Mouse (Mus musculus): Measurements from ENCODE around the gene Qser1. TPM values are rescaled to one million over a fixed set of nuclear protein-coding genes. Genes with fewer than 3 reads are reported as not detected.
A peak's percentile ranks its signal among the peaks of the same experiment; 100 is the strongest.

Qser1 gene
- polyA plus RNA-seq, 1 experiment from 2014 or later = 6.6 TPM

DNA sequence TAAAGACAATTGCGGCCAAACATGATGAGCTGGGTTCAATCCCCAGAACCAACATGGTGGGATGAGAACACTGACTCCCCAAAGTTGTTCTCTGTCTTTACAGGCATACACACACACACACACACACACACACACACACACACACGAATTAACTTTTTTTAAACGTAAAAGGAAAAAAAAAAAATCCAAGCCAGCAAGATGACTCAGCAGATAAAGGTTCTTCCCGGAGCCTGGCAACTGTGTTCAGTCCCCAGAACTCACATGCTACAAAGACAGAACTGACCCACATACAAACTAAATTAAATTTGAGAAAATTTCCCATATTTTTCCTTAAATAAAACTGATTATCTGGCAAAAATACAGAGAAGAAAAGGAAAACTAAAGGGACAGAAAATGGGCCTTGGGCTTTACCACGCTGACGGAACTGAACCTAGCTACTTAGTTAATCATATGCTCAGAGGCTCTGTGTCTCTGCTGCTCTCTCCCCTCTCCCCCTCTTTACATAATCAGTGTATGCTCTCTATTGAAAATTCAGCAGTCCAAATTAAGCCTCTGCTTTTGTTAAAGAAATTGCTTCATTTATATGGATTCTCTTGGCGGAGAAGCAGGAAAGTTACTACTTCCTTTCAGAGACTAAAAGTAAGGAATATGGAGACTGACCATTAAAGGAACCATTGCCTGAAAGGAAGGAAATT lies 83.9 kb downstream of the Qser1 start:
- Histone ChIP-seq H3K4me2 (no peak overlapping the region), H3K27me3 (replicated peaks) (no peaks in the 10 kb centered on the region), H3K4me3 (no peak overlapping the region), H3K36me3 (no peaks in the 10 kb centered on the region), H3K9me3 (no peaks in the 10 kb centered on the region), H3K9ac (no peak overlapping the region), H3K4me1 (no peaks in the 10 kb centered on the region), H3K27ac (replicated peaks) (no peak overlapping the region)
- ATAC-seq (ENCODE audit: extremely low read depth, insufficient number of reproducible peaks, low FRiP score, low TSS enrichment) = no peak
- WGBS = 77% methylated on average over 7 of the region's 7 CpGs

- Histone ChIP-seq H3K4me2 (no peak overlapping the region), H3K36me3 (no peaks in the 10 kb centered on the region; the same call in 1 of the 2 replicates), H3K4me3 (no peak overlapping the region), H3K9me3 (no peaks in the 10 kb centered on the region), H3K4me1 (no peaks in the 10 kb centered on the region), H3K27ac (replicated peaks) (no peak overlapping the region), H3K9ac (no peak overlapping the region), H3K27me3 (replicated peaks) (no peaks in the 10 kb centered on the region)
- ATAC-seq (ENCODE audit: extremely low read depth, insufficient number of reproducible peaks, low FRiP score, low TSS enrichment) = no peak
- WGBS = 75% methylated on average over 9 of the region's 9 CpGs
Observed at GRCm38 (mm10) chr2:104732033-104732444, 84.5 kb downstream of the Qser1 start.

- Histone ChIP-seq H3K27ac (replicated peaks) (no peak overlapping the region), H3K9me3 (no peaks in the 10 kb centered on the region), H3K4me3 (no peak overlapping the region), H3K9ac (no peak overlapping the region), H3K4me1 (no peaks in the 10 kb centered on the region), H3K27me3 (replicated peaks) (no peaks in the 10 kb centered on the region), H3K36me3 (peaks cover 4% of the 10 kb centered on the region; the same call in 1 of the 2 replicates), H3K4me2 (no peak overlapping the region)
- no peak for ATAC-seq (ENCODE audit: extremely low read depth, insufficient number of reproducible peaks, low FRiP score, low TSS enrichment)
- WGBS = 46% methylated on average over 1 of the region's 1 CpGs
Observed at GRCm38 (mm10) chr2:104727369-104727768, 89.2 kb downstream of the Qser1 start.

DNA sequence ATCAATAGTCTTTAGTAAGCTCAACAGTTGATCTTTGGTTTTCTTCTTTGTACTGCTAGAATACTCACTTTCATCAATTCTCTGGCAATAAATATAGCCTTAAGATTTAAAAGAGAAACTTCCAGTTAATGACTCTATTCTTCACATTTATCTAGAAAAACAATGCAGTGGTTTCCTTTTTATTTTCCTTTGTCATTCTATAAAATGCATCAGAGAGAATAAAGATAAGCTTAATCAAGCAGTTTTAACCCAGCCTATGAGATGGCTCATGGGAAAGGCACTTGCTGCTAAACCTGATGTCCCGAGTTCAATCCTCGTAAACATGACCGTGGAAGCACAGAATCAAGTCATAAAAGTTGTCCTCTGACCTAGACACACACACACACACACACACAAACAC lies 94.5 kb downstream of the Qser1 start:
- Histone ChIP-seq H3K27ac (replicated peaks) (no peak overlapping the region), H3K27me3 (replicated peaks) (no peaks in the 10 kb centered on the region), H3K4me2 (no peak overlapping the region), H3K36me3 (peaks cover 4% of the 10 kb centered on the region; the same call in 1 of the 2 replicates), H3K9ac (no peak overlapping the region), H3K4me3 (no peak overlapping the region), H3K9me3 (no peaks in the 10 kb centered on the region), H3K4me1 (no peaks in the 10 kb centered on the region)
- ATAC-seq (ENCODE audit: extremely low read depth, insufficient number of reproducible peaks, low FRiP score, low TSS enrichment) = no peak
- WGBS = 83% methylated on average over 3 of the region's 3 CpGs

DNA sequence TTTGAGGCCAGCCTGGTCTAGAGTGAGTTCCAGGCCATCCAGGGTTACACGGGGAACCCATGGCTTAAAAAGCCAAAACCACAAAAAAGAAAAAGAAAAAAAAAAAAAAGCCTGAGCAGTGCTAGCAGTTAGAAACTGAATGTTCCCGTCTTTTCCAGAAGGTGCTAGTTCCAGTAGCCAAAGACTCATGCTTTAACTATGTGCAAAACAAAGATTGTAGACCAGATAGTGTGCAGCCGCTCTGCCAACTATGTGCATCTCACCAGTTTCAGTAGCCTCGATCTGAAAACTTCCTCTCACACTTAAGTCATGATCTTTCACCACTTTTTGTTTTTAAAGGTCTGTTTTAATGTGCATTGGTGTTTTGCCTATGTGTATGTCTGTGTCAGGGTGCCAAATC lies 98.7 kb downstream of the Qser1 start:
- peaks cover 5% of the 10 kb centered on the region; the same call in 1 of the 2 replicates for H3K27me3 ChIP-seq (replicated peaks)
- no peak overlapping the region for H3K4me2 ChIP-seq
- H3K9ac ChIP-seq = no peak overlapping the region
- no peaks in the 10 kb centered on the region for H3K36me3 ChIP-seq
- 67% methylated on average over 4 of the region's 4 CpGs for WGBS
- H3K27ac ChIP-seq (replicated peaks) = no peak overlapping the region
- peaks cover 1% of the 10 kb centered on the region; the same call in 1 of the 2 replicates for H3K4me1 ChIP-seq
- no peak overlapping the region for H3K4me3 ChIP-seq
- no peaks in the 10 kb centered on the region for H3K9me3 ChIP-seq
- ATAC-seq (ENCODE audit: extremely low read depth, insufficient number of reproducible peaks, low FRiP score, low TSS enrichment) = no peak

- H3K36me3 ChIP-seq = no peaks in the 10 kb centered on the region
- no peak overlapping the region for H3K9ac ChIP-seq
- H3K27ac ChIP-seq (replicated peaks) = no peak overlapping the region
- H3K4me1 ChIP-seq = peaks cover 5% of the 10 kb centered on the region; the same call in 1 of the 2 replicates
- H3K9me3 ChIP-seq = no peaks in the 10 kb centered on the region
- peaks cover 5% of the 10 kb centered on the region; the same call in 1 of the 2 replicates for H3K27me3 ChIP-seq (replicated peaks)
- no peak for ATAC-seq (ENCODE audit: extremely low read depth, insufficient number of reproducible peaks, low FRiP score, low TSS enrichment)
- WGBS = 83% methylated on average over 2 of the region's 2 CpGs
- H3K4me2 ChIP-seq = no peak overlapping the region
- H3K4me3 ChIP-seq = no peak overlapping the region
Observed at GRCm38 (mm10) chr2:104717231-104717735, 99.3 kb downstream of the Qser1 start.

- Histone ChIP-seq H3K4me2 (no peak within 1 kb of the TSS), H3K36me3 (no peaks in the 10 kb centered on the region), H3K4me1 (peaks cover 7% of the 10 kb centered on the region), H3K9me3 (no peaks in the 10 kb centered on the region), H3K9ac (no peak within 1 kb of the TSS), H3K27me3 (replicated peaks) (peaks cover 5% of the 10 kb centered on the region; the same call in 1 of the 2 replicates), H3K4me3 (no peak within 1 kb of the TSS), H3K27ac (replicated peaks) (no peak within 1 kb of the TSS)
- 79% methylated on average over 4 of the region's 4 CpGs for WGBS
- no peak for ATAC-seq (ENCODE audit: extremely low read depth, insufficient number of reproducible peaks, low FRiP score, low TSS enrichment)
Observed at GRCm38 (mm10) chr2:104716279-104716678, 100.3 kb downstream of the Qser1 start, which contains the start of gene Pin1rt1. TSS of gene Pin1rt1 (minus strand) at chr2:104716379.

GRCm38 (mm10) chr2:104714254-104714691 lies 102.3 kb downstream of the Qser1 start:
- WGBS = 31% methylated on average over 15 of the region's 15 CpGs
- Histone ChIP-seq H3K27ac (replicated peaks) (no peak overlapping the region), H3K4me3 (no peak overlapping the region), H3K4me2 (peak overlapping the region; percentile 22; the same call in 1 of the 2 replicates), H3K9me3 (no peaks in the 10 kb centered on the region), H3K36me3 (no peaks in the 10 kb centered on the region), H3K9ac (no peak overlapping the region), H3K4me1 (peaks cover 26% of the 10 kb centered on the region), H3K27me3 (replicated peaks) (peaks cover 5% of the 10 kb centered on the region; the same call in 1 of the 2 replicates)
- no peak for ATAC-seq (ENCODE audit: extremely low read depth, insufficient number of reproducible peaks, low FRiP score, low TSS enrichment)

DNA sequence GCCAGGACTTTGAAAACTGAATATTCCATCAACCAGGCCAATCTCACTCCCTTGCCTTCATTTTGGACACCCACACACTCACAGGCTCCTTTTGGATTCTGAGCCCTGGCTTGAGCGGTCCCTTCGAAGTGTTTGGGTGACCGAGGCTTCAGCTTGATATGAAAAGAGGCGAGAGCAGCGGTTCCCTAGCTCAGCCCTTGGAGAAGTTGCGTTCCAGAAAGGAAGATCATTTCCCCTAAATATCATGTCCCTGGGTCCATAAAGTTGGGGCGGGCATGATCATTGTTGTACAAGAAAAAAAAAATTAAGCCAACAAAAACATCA lies 104.1 kb downstream of the Qser1 start:
- no peak for ATAC-seq (ENCODE audit: extremely low read depth, insufficient number of reproducible peaks, low FRiP score, low TSS enrichment)

GRCm38 (mm10) chr2:104711585-104712485 lies 104.7 kb downstream of the Qser1 start, which contains the start of gene Tcp11l1:
TSS of gene Tcp11l1 (minus strand) at chr2:104712169.
- H3K27me3 ChIP-seq (replicated peaks) = peaks cover 5% of the 10 kb centered on the region; the same call in 1 of the 2 replicates
- under 1% methylated on average over 94 of the region's 99 CpGs for WGBS
- no peaks in the 10 kb centered on the region for H3K36me3 ChIP-seq
- H3K27ac ChIP-seq (replicated peaks) = peak within 1 kb of the TSS; percentile 61
- peak within 1 kb of the TSS; percentile 83 for H3K4me2 ChIP-seq
- H3K4me1 ChIP-seq = peaks cover 26% of the 10 kb centered on the region
- peak within 1 kb of the TSS; percentile 90 for H3K9ac ChIP-seq
- H3K4me3 ChIP-seq = peak within 1 kb of the TSS; percentile 83
- peak; percentile 70; the same call in 1 of the 2 replicates for ATAC-seq (ENCODE audit: extremely low read depth, insufficient number of reproducible peaks, low FRiP score, low TSS enrichment)
- no peaks in the 10 kb centered on the region for H3K9me3 ChIP-seq

More for the DNA sequence above, 104.1 kb downstream of the Qser1 start:
- H3K4me2 ChIP-seq = peak overlapping the region; percentile 83
- peak overlapping the region; percentile 83 for H3K4me3 ChIP-seq
- peaks cover 5% of the 10 kb centered on the region; the same call in 1 of the 2 replicates for H3K27me3 ChIP-seq (replicated peaks)
- peak overlapping the region; percentile 90 for H3K9ac ChIP-seq
- H3K27ac ChIP-seq (replicated peaks) = peak overlapping the region; percentile 61
- no peaks in the 10 kb centered on the region for H3K9me3 ChIP-seq
- no peaks in the 10 kb centered on the region for H3K36me3 ChIP-seq
- peaks cover 26% of the 10 kb centered on the region for H3K4me1 ChIP-seq
- WGBS = 2% methylated on average over 7 of the region's 7 CpGs

Data from heart, embryonic 13.5 days (tissue).